Mouse (Mus musculus) limb, embryonic 14.5 days (tissue): ENCODE measurements around the gene Gm35315. TPM values are rescaled to one million over a fixed set of nuclear protein-coding genes. Genes with fewer than 3 reads are reported as not detected.
A peak's percentile ranks its signal among the peaks of the same experiment; 100 is the strongest.
"Not testable (repeated sequence)": the region's sequence is repeated elsewhere in the genome, so short reads cannot be mapped to it uniquely, and the experiment has no call there.

Experiments
- ATAC-seq: fragments of 200-750 bp; cut with Nextera tagmentation; 2 replicates; pipeline ENCODE4 v1.8.0; 2017; ENCODE audit warnings: low read depth, moderate number of reproducible peaks, moderate TSS enrichment; ENCODE audit not compliant: low FRiP score
- DNase-seq: peaks from one replicate; pipeline ENCODE4 v3.0.0-alpha.2; 2015; ENCODE audit warnings: low spot score
- H3K27ac ChIP-seq: fragments of 300-500 bp; sonication (generic); replicated peaks from 2 replicates; pipeline ENCODE4 v1.5.1; 2014; ENCODE audit warnings: low read depth, mild to moderate bottlenecking, low read length, moderate library complexity, mixed read lengths
- H3K27me3 ChIP-seq: fragments of 300-500 bp; sonication (generic); 2 replicates; pipeline ENCODE4 v1.6.1; 2014; ENCODE audit warnings: low read length, mixed read lengths; ENCODE audit not compliant: control insufficient read depth, insufficient read depth
- H3K36me3 ChIP-seq: fragments of 300-500 bp; sonication (generic); 2 replicates; pipeline ENCODE4 v1.6.1; 2014; ENCODE audit warnings: mild to moderate bottlenecking, low read length, moderate library complexity, mixed read lengths; ENCODE audit not compliant: control insufficient read depth, insufficient read depth
- H3K4me1 ChIP-seq: fragments of 300-500 bp; sonication (generic); 2 replicates; pipeline ENCODE4 v1.6.1; 2014; ENCODE audit warnings: antibody characterized with exemption, low read length, mixed read lengths; ENCODE audit not compliant: control insufficient read depth, insufficient read depth
- H3K4me2 ChIP-seq: fragments of 300-500 bp; sonication (generic); replicated peaks from 2 replicates; pipeline ENCODE4 v1.6.1; 2014; ENCODE audit warnings: low read depth, mild to moderate bottlenecking, low read length, moderate library complexity; ENCODE audit not compliant: severe bottlenecking
- H3K4me3 ChIP-seq: fragments of 300-500 bp; sonication (generic); replicated peaks from 2 replicates; pipeline ENCODE4 v1.5.1; 2014; ENCODE audit warnings: low read length
- H3K9ac ChIP-seq: fragments of 300-500 bp; sonication (generic); 2 replicates; pipeline ENCODE4 v1.6.1; 2014; ENCODE audit warnings: mild to moderate bottlenecking, low read depth, low read length, moderate library complexity; ENCODE audit not compliant: severe bottlenecking
- H3K9me3 ChIP-seq: fragments of 300-500 bp; sonication (generic); 2 replicates; pipeline ENCODE4 v1.6.1; 2016; ENCODE audit warnings: low read length; ENCODE audit not compliant: control insufficient read depth
- POLR2A ChIP-seq: fragments of 200-500 bp; IDR thresholded peaks from 2 replicates; pipeline ENCODE4 v1.8.0; 2012; ENCODE audit warnings: inconsistent platforms, mild to moderate bottlenecking, moderate library complexity, borderline replicate concordance; ENCODE audit not compliant: insufficient read depth, insufficient read length; ENCODE audit errors: extremely low read depth
- WGBS: fragments of 180-500 bp; shearing (Covaris S2); extraction: QIAGEN DNeasy Blood & Tissue Kit; methylation state at CpG from one replicate; pipeline ENCODE4 v1.1.7; 2014; 5-methylcytosine and 5-hydroxymethylcytosine counted together
- polyA plus RNA-seq, 2 experiments: library from polyadenylated mRNA; depleted of rRNA in 1 of 2; stranded (reverse) in 1 of 2; unstranded in 1 of 2; fragments of >200 nt; fragmentation: Nextera tagmentation in 1 of 2; extraction: Ambion mirVana in 1 of 2; gene quantifications; 2 replicates each; pipeline versions ENCODE4 v1.2.1 to v1.2.3; 2012 to 2014

Gene Gm35315
- polyA plus RNA-seq, 2 experiments = 0.59 to 0.74 TPM

GRCm38 (mm10) chr5:110086161-110086866 lies 7.9 kb downstream of the Gm35315 start:
- H3K27ac ChIP-seq = no peak overlapping the region
- 31% methylated on average over 14 of the region's 14 CpGs for WGBS
- H3K4me2 ChIP-seq = no peak overlapping the region
- H3K27me3 ChIP-seq = no peaks in the 10 kb centered on the region
- no peaks in the 10 kb centered on the region for H3K4me1 ChIP-seq
- ATAC-seq (no peak), DNase-seq (no peak)
- no peak overlapping the region for H3K4me3 ChIP-seq
- TF ChIP-seq POLR2A = no peak
- H3K9ac ChIP-seq = no peak overlapping the region
- no peaks in the 10 kb centered on the region for H3K36me3 ChIP-seq
- H3K9me3 ChIP-seq = no peaks in the 10 kb centered on the region

GRCm38 (mm10) chr5:110082961-110083360 lies 11.3 kb downstream of the Gm35315 start:
- H3K27me3 ChIP-seq = no peaks in the 10 kb centered on the region
- WGBS = 79% methylated on average over 4 of the region's 4 CpGs
- ATAC-seq (no peak), DNase-seq (no peak)
- no peak overlapping the region for H3K4me3 ChIP-seq
- peaks cover 17% of the 10 kb centered on the region; the same call in 1 of the 2 replicates for H3K9me3 ChIP-seq
- no peak overlapping the region for H3K9ac ChIP-seq
- no peaks in the 10 kb centered on the region for H3K4me1 ChIP-seq
- no peak for TF ChIP-seq POLR2A
- H3K27ac ChIP-seq = no peak overlapping the region
- H3K4me2 ChIP-seq = no peak overlapping the region
- 0 out of 2 replicates have a peak, but pooled peaks cover 3% of the 10 kb centered on the region for H3K36me3 ChIP-seq

GRCm38 (mm10) chr5:110072413-110072812 lies 21.8 kb downstream of the Gm35315 start, which contains the start of gene Gm17655:
Gm17655 (minus strand) TSS chr5:110072513.
- not testable (repeated sequence) for H3K9ac ChIP-seq, H3K27ac ChIP-seq, DNase-seq, H3K4me3 ChIP-seq, H3K4me1 ChIP-seq, H3K4me2 ChIP-seq, H3K36me3 ChIP-seq, ATAC-seq, H3K27me3 ChIP-seq
- WGBS = 85% methylated on average over 2 of the region's 2 CpGs
- H3K9me3 ChIP-seq = peaks cover 18% of the 10 kb centered on the region

GRCm38 (mm10) chr5:110057637-110058408 lies 36.4 kb downstream of the Gm35315 start:
- Histone ChIP-seq H3K9me3 (no peaks in the 10 kb centered on the region), H3K4me1 (no peaks in the 10 kb centered on the region), H3K36me3 (no peaks in the 10 kb centered on the region), H3K9ac (peak overlapping the region; percentile 52), H3K27ac (no peak overlapping the region), H3K27me3 (no peaks in the 10 kb centered on the region), H3K4me2 (peak overlapping the region; percentile 47), H3K4me3 (peak overlapping the region; percentile 49)
- no peak for TF ChIP-seq POLR2A
- 2% methylated on average over 19 of the region's 19 CpGs for WGBS
- DNase-seq (peak; percentile 84), ATAC-seq (peak; percentile 98)

Other genes with a start within 250 kb of the Gm35315 start
- 0.08 and 0.18 TPM in 2 replicates for gene Gm15446, start 171.0 kb downstream of the Gm35315 start, polyA plus RNA-seq (2012; rRNA removed)
- gene Gm15446, start 171.0 kb downstream of the Gm35315 start, polyA plus RNA-seq (2014; fragmentation: Nextera tagmentation; extraction: Ambion mirVana) = 1.2 TPM in 2 replicates
- 19.6 and 25.7 TPM in 2 replicates for gene Zfp932, start 97.9 kb downstream of the Gm35315 start, polyA plus RNA-seq (2012; rRNA removed)
- 22.1 and 24.4 TPM in 2 replicates for gene Zfp932, start 97.9 kb downstream of the Gm35315 start, polyA plus RNA-seq (2014; fragmentation: Nextera tagmentation; extraction: Ambion mirVana)
- 0.93 and 1.1 TPM in 2 replicates for gene Gm17655, start 21.9 kb downstream of the Gm35315 start, polyA plus RNA-seq (2012; rRNA removed)
- 3.1 and 3.7 TPM in 2 replicates for gene Gm17655, start 21.9 kb downstream of the Gm35315 start, polyA plus RNA-seq (2014; fragmentation: Nextera tagmentation; extraction: Ambion mirVana)
- 0.89 and 1.1 TPM in 2 replicates for gene Plcxd1, start 5.5 kb upstream of the Gm35315 start, polyA plus RNA-seq (2012; rRNA removed)
- 0.88 and 1.0 TPM in 2 replicates for gene Plcxd1, start 5.5 kb upstream of the Gm35315 start, polyA plus RNA-seq (2014; fragmentation: Nextera tagmentation; extraction: Ambion mirVana)
- 152 and 173 TPM in 2 replicates for gene Gtpbp6, start 13.8 kb upstream of the Gm35315 start, polyA plus RNA-seq (2012; rRNA removed)
- 30.2 and 32.9 TPM in 2 replicates for gene Gtpbp6, start 13.8 kb upstream of the Gm35315 start, polyA plus RNA-seq (2014; fragmentation: Nextera tagmentation; extraction: Ambion mirVana)
- gene Zfp605, start 15.7 kb upstream of the Gm35315 start, polyA plus RNA-seq (2012; rRNA removed) = 2.4 and 3.0 TPM in 2 replicates
- 3.4 and 5.7 TPM in 2 replicates for gene Zfp605, start 15.7 kb upstream of the Gm35315 start, polyA plus RNA-seq (2014; fragmentation: Nextera tagmentation; extraction: Ambion mirVana)
- 51.7 and 55.7 TPM in 2 replicates for gene Chfr, start 41.4 kb upstream of the Gm35315 start, polyA plus RNA-seq (2012; rRNA removed)
- gene Chfr, start 41.4 kb upstream of the Gm35315 start, polyA plus RNA-seq (2014; fragmentation: Nextera tagmentation; extraction: Ambion mirVana) = 33.8 and 38.8 TPM in 2 replicates
- 16.8 and 20.4 TPM in 2 replicates for gene Golga3, start 82.3 kb upstream of the Gm35315 start, polyA plus RNA-seq (2012; rRNA removed)
- 29.7 and 30.8 TPM in 2 replicates for gene Golga3, start 82.3 kb upstream of the Gm35315 start, polyA plus RNA-seq (2014; fragmentation: Nextera tagmentation; extraction: Ambion mirVana)
- 17.6 and 20.5 TPM in 2 replicates for gene Ankle2, start 136.6 kb upstream of the Gm35315 start, polyA plus RNA-seq (2012; rRNA removed)
- gene Ankle2, start 136.6 kb upstream of the Gm35315 start, polyA plus RNA-seq (2014; fragmentation: Nextera tagmentation; extraction: Ambion mirVana) = 31.8 and 35.3 TPM in 2 replicates
- gene Pgam5, start 175.5 kb upstream of the Gm35315 start, polyA plus RNA-seq (2012; rRNA removed) = 41.0 and 44.4 TPM in 2 replicates
- gene Pgam5, start 175.5 kb upstream of the Gm35315 start, polyA plus RNA-seq (2014; fragmentation: Nextera tagmentation; extraction: Ambion mirVana) = 70.2 and 74.7 TPM in 2 replicates
- gene Pxmp2, start 191.8 kb upstream of the Gm35315 start, polyA plus RNA-seq (2012; rRNA removed) = 3.2 and 3.8 TPM in 2 replicates
- 4.7 and 6.4 TPM in 2 replicates for gene Pxmp2, start 191.8 kb upstream of the Gm35315 start, polyA plus RNA-seq (2014; fragmentation: Nextera tagmentation; extraction: Ambion mirVana)
- gene Pole, start 191.9 kb upstream of the Gm35315 start, polyA plus RNA-seq (2012; rRNA removed) = 34.1 and 36.6 TPM in 2 replicates
- gene Pole, start 191.9 kb upstream of the Gm35315 start, polyA plus RNA-seq (2014; fragmentation: Nextera tagmentation; extraction: Ambion mirVana) = 24.3 and 27.3 TPM in 2 replicates
- 3.0 and 3.1 TPM in 2 replicates for gene P2rx2, start 248.8 kb upstream of the Gm35315 start, polyA plus RNA-seq (2012; rRNA removed)
- 1.4 and 2.2 TPM in 2 replicates for gene P2rx2, start 248.8 kb upstream of the Gm35315 start, polyA plus RNA-seq (2014; fragmentation: Nextera tagmentation; extraction: Ambion mirVana)